In genomic region chr13:55830081-55830832, GRCm38 (mm10) we compare ENCODE assay signal across 10 mouse cellular contexts. TPM values are rescaled to one million over a fixed set of nuclear protein-coding genes. Genes with fewer than 3 reads are reported as not detected.
A peak's percentile ranks its signal among the peaks of the same experiment; 100 is the strongest.
DNase-seq lines count a peak whose midpoint lies in the region; ATAC-seq and TF ChIP-seq lines count a peak whose summit lies in the region.
"Had no signal": no experiment of that assay in that cellular context is flagged by ENCODE, and none has a peak within 500 bp of the region (broad histone marks: within the 10 kb centered on the region; RNA-seq: fewer than 3 reads in every experiment).

No protein-coding gene starts in this region.

- no peak for TF ChIP-seq CTCF in lung, adult 2 months (IDR thresholded peaks at IDR 0.05; ENCODE audit: insufficient read depth, low read length)

- under 1% methylated on average over 48 of the region's 48 CpGs for WGBS in lung, embryonic 15.5 days
- WGBS in lung, adult 2 months: 4% methylated on average over 48 of the region's 48 CpGs
- 1% methylated on average over 48 of the region's 48 CpGs for WGBS in forebrain, embryonic 14.5 days
- under 1% methylated on average over 48 of the region's 48 CpGs for WGBS in stomach, embryonic 15.5 days

- H3K27me3 ChIP-seq in lung, embryonic 15.5 days: peaks cover 95% of the 10 kb centered on the region
- peaks cover 88% of the 10 kb centered on the region for H3K27me3 ChIP-seq in forebrain, embryonic 14.5 days (replicated peaks; ENCODE audit: control insufficient read depth, insufficient read depth, low read length)
- peaks cover 47% of the 10 kb centered on the region for H3K27me3 ChIP-seq in stomach, embryonic 15.5 days (replicated peaks)

- H3K36me3 ChIP-seq in lung, embryonic 15.5 days: no peaks in the 10 kb centered on the region
- no peaks in the 10 kb centered on the region for H3K36me3 ChIP-seq in forebrain, embryonic 14.5 days (ENCODE audit: control insufficient read depth, insufficient read depth, low read length)
- no peaks in the 10 kb centered on the region for H3K36me3 ChIP-seq in stomach, embryonic 15.5 days

- no peak overlapping the region for H3K9ac ChIP-seq in lung, embryonic 15.5 days
- 0 out of 2 replicates have a peak overlapping the region, but pooled peaks have one; percentile 13 for H3K9ac ChIP-seq in forebrain, embryonic 14.5 days (ENCODE audit: low read length)
- H3K9ac ChIP-seq in stomach, embryonic 15.5 days: peak overlapping the region; percentile 86

- no peaks in the 10 kb centered on the region for H3K9me3 ChIP-seq in lung, embryonic 15.5 days
- no peaks in the 10 kb centered on the region for H3K9me3 ChIP-seq in forebrain, embryonic 14.5 days (replicated peaks; ENCODE audit: control insufficient read depth, low read length)
- no peaks in the 10 kb centered on the region for H3K9me3 ChIP-seq in stomach, embryonic 15.5 days

- no peak for ATAC-seq in lung, embryonic 15.5 days (ENCODE audit: borderline replicate concordance, extremely low read depth, low FRiP score, low TSS enrichment)
- no peak for ATAC-seq in forebrain, embryonic 14.5 days
- ATAC-seq in stomach, embryonic 15.5 days (ENCODE audit: insufficient read depth, low FRiP score, low read depth): no peak

- TF ChIP-seq POLR2A in lung, adult 2 months (IDR thresholded peaks at IDR 0.05; ENCODE audit: borderline replicate concordance, extremely low read depth, low read depth, low read length): no peak

- peak overlapping the region; percentile 29 for H3K4me3 ChIP-seq in lung, embryonic 15.5 days
- H3K4me3 ChIP-seq in lung, adult 2 months (replicated peaks; ENCODE audit: extremely low read depth, low read depth, low read length): no peak overlapping the region
- peak overlapping the region; percentile 8; the same call in 1 of the 2 replicates for H3K4me3 ChIP-seq in forebrain, embryonic 14.5 days (ENCODE audit: low read depth, low read length)
- peak overlapping the region; percentile 64 for H3K4me3 ChIP-seq in stomach, embryonic 15.5 days (replicated peaks)

- H3K4me1 ChIP-seq in lung, embryonic 15.5 days: peaks cover 33% of the 10 kb centered on the region
- H3K4me1 ChIP-seq in lung, adult 2 months (ENCODE audit: control insufficient read depth, insufficient read depth, low read length): peaks cover 7% of the 10 kb centered on the region; the same call in 1 of the 2 replicates
- H3K4me1 ChIP-seq in forebrain, embryonic 14.5 days (ENCODE audit: control insufficient read depth, insufficient read depth, low read length): no peaks in the 10 kb centered on the region
- peaks cover 21% of the 10 kb centered on the region; the same call in 1 of the 2 replicates for H3K4me1 ChIP-seq in stomach, embryonic 15.5 days

- intact Hi-C loops in left cerebral cortex, postnatal 14 days (cut with DNase I): loop anchor here (10.0 kb wide), 1 partner anchor 245 kb away; no protein-coding TSS in a partner anchor
- intact Hi-C loops in left cerebral cortex, postnatal 4 days (cut with DNase I): loop anchor here (5.0 to 10.0 kb wide), 2 partner anchors 132 to 245 kb away; no protein-coding TSS in a partner anchor

- peak overlapping the region; percentile 51 for H3K4me2 ChIP-seq in lung, embryonic 15.5 days
- H3K4me2 ChIP-seq in forebrain, embryonic 14.5 days (ENCODE audit: low read length): peak overlapping the region; percentile 34
- peak overlapping the region; percentile 53 for H3K4me2 ChIP-seq in stomach, embryonic 15.5 days

- no peak for DNase-seq in lung, adult 2 months
- no peak for DNase-seq in forebrain, embryonic 14.5 days (ENCODE audit: low spot score)
- peak; percentile 43 for DNase-seq in kidney, postnatal 10 days
- DNase-seq in left cerebral cortex, postnatal 14 days (ENCODE audit: low spot score in 2 of 2): no peak
- DNase-seq in left cerebral cortex, postnatal 4 days: no peak
- DNase-seq in right cerebral cortex, postnatal 14 days: no peak

- H3K27ac ChIP-seq in lung, embryonic 15.5 days: no peak overlapping the region
- no peak overlapping the region for H3K27ac ChIP-seq in forebrain, embryonic 14.5 days (ENCODE audit: low read depth, low read length)
- H3K27ac ChIP-seq in stomach, embryonic 15.5 days: peak overlapping the region; percentile 96

RNA-seq across cellular contexts. Expression of gene Pitx1, which starts 5.7 kb away (rescaled TPM):
- 1.1 and 1.2 TPM in 2 replicates for polyA plus RNA-seq in lung, embryonic 15.5 days (2015; fragmentation: Nextera tagmentation; extraction: Ambion mirVana)
- 0.14 and 26.6 TPM in 2 replicates for polyA plus RNA-seq in lung, adult 2 months (2012; rRNA removed)
- polyA plus RNA-seq in forebrain, embryonic 14.5 days (2014; fragmentation: Nextera tagmentation; extraction: Ambion mirVana): not detected in 2 replicates
- 138 and 168 TPM in 2 replicates for polyA plus RNA-seq in stomach, embryonic 15.5 days (2015; fragmentation: Nextera tagmentation; extraction: Ambion mirVana)
- total RNA-seq in left cerebral cortex, postnatal 14 days (2021): not detected
- not detected for total RNA-seq in left cerebral cortex, postnatal 4 days (2021)
- polyA plus RNA-seq: gonadal fat pad, adult 2 months; neural tube, embryonic 14.5 days had no signal

RNA-seq across cellular contexts. Expression of gene Catsper3, which starts 45.9 kb away (rescaled TPM):
- not detected in 2 replicates for polyA plus RNA-seq in lung, embryonic 15.5 days (2015; fragmentation: Nextera tagmentation; extraction: Ambion mirVana)
- 0.19 TPM in 1 of 2 replicates, not detected in the other for polyA plus RNA-seq in lung, adult 2 months (2012; rRNA removed)
- not detected in 2 replicates for polyA plus RNA-seq in forebrain, embryonic 14.5 days (2014; fragmentation: Nextera tagmentation; extraction: Ambion mirVana)
- polyA plus RNA-seq in stomach, embryonic 15.5 days (2015; fragmentation: Nextera tagmentation; extraction: Ambion mirVana): 0.10 TPM in 1 of 2 replicates, not detected in the other
- total RNA-seq in left cerebral cortex, postnatal 14 days (2021): under 1 TPM; 0.26 to 0.42 TPM
- total RNA-seq in left cerebral cortex, postnatal 4 days (2021): under 1 TPM; 0.38 to 0.44 TPM
- polyA plus RNA-seq: neural tube, embryonic 14.5 days had no signal
